Mouse (Mus musculus): Measurements from ENCODE around the gene Gm29289. TPM values are rescaled to one million over a fixed set of nuclear protein-coding genes. Genes with fewer than 3 reads are reported as not detected.
"Not testable (repeated sequence)": the region's sequence is repeated elsewhere in the genome, so short reads cannot be mapped to it uniquely, and the experiment has no call there.

Gm29289 gene
- polyA plus RNA-seq (2015; fragmentation: Nextera tagmentation; extraction: Ambion mirVana): not detected in 2 replicates

DNA sequence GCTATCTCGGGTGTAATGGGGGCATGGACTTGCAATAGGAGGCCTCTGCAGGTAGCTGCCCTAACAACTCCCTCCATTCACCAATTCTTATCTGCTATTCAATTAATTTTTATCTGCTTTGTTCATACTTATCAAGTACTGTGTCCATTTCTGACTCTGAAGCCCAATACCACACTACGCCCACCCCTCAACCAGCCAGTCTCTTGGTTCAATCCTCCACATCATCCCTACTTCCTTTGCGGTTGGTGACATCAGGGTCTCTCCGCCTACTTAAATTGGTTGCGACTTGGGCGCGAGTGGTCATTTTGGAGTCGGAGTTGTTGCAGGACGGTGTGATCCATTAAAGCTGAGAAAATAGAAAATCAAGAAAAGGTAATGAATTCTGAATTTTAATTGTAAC, at the start of gene Gm29289:
Gene Gm29289, plus strand, starts transcription at position 301 of the 400 bp plus-strand sequence.
- H3K27me3 ChIP-seq (replicated peaks); H3K36me3 ChIP-seq; H3K4me3 ChIP-seq (replicated peaks); H3K4me1 ChIP-seq; H3K9me3 ChIP-seq (replicated peaks); H3K9ac ChIP-seq (replicated peaks); H3K4me2 ChIP-seq; H3K27ac ChIP-seq (replicated peaks); ATAC-seq (ENCODE audit: low FRiP score): not testable (repeated sequence)
- WGBS: no CpG with 5 or more reads among the region's 9 CpGs

GRCm38 (mm10) chrY:2900689-2901088, 31.7 kb upstream of the Gm29289 start, which contains the start of gene Gm10352:
Gm10352 (plus strand) TSS chrY:2900989.
- H3K4me2 ChIP-seq; H3K9me3 ChIP-seq (replicated peaks); H3K4me1 ChIP-seq; ATAC-seq (ENCODE audit: low FRiP score); H3K27ac ChIP-seq (replicated peaks); H3K4me3 ChIP-seq (replicated peaks); H3K36me3 ChIP-seq; H3K9ac ChIP-seq (replicated peaks); H3K27me3 ChIP-seq (replicated peaks): not testable (repeated sequence)
- WGBS: no CpG with 5 or more reads among the region's 9 CpGs

Other genes starting within 250 kb of the Gm29289 start
- gene H2al2b, start 211.9 kb upstream of the Gm29289 start, polyA plus RNA-seq (2015; fragmentation: Nextera tagmentation; extraction: Ambion mirVana): not detected in 2 replicates
- gene Gm4064, start 136.4 kb upstream of the Gm29289 start, polyA plus RNA-seq (2015; fragmentation: Nextera tagmentation; extraction: Ambion mirVana): not detected in 2 replicates
- gene Rbmy, start 101.9 kb upstream of the Gm29289 start, polyA plus RNA-seq (2015; fragmentation: Nextera tagmentation; extraction: Ambion mirVana): not detected in 2 replicates
- not detected in 2 replicates for gene Gm10256, start 101.9 kb upstream of the Gm29289 start, polyA plus RNA-seq (2015; fragmentation: Nextera tagmentation; extraction: Ambion mirVana)
- gene Gm10352, start 31.6 kb upstream of the Gm29289 start, polyA plus RNA-seq (2015; fragmentation: Nextera tagmentation; extraction: Ambion mirVana): 0.15 and 0.28 TPM in 2 replicates

All from neural tube, embryonic 15.5 days (tissue).